Mouse (Mus musculus) adrenal gland, postnatal 14 days (tissue): Measurements from ENCODE around the gene Sec11a. TPM values are rescaled to one million over a fixed set of nuclear protein-coding genes. Genes with fewer than 3 reads are reported as not detected.

Source experiments
- DNase-seq: peaks from one replicate; pipeline ENCODE4 v3.0.0; 2021; ENCODE audit warnings: mixed read lengths
- total RNA-seq: library from RNA; stranded (reverse); gene quantifications from 2 replicates; pipeline ENCODE4 v1.2.3, GENCODE M21; 2021

Gene Sec11a
- total RNA-seq, 1 experiment from 2014 or later: 105 TPM

DNA sequence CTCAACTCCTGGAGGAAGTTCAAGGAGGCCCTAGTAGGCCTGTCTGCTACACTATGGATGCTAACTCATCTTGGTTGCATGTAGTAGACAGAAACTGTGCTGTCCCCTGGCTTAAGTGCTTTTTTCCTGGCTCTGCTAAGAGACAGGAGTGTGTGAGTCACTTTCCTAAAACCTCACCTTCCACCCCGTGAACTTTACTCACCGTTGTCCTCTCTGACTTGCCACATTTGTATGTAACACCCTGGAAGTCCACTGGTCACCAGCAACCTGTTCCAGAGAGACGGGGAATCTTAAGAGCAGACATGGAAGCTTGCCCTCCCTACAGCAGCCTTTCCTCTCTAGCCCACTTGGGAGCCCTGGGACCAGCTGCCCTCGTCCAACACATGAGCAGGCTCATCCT, 49.9 kb downstream of the Sec11a start:
- peak; percentile 27 for DNase-seq

- DNase-seq: no peak
Measured at GRCm38 (mm10) chr7:80897134-80897533, 50.4 kb downstream of the Sec11a start.

DNA sequence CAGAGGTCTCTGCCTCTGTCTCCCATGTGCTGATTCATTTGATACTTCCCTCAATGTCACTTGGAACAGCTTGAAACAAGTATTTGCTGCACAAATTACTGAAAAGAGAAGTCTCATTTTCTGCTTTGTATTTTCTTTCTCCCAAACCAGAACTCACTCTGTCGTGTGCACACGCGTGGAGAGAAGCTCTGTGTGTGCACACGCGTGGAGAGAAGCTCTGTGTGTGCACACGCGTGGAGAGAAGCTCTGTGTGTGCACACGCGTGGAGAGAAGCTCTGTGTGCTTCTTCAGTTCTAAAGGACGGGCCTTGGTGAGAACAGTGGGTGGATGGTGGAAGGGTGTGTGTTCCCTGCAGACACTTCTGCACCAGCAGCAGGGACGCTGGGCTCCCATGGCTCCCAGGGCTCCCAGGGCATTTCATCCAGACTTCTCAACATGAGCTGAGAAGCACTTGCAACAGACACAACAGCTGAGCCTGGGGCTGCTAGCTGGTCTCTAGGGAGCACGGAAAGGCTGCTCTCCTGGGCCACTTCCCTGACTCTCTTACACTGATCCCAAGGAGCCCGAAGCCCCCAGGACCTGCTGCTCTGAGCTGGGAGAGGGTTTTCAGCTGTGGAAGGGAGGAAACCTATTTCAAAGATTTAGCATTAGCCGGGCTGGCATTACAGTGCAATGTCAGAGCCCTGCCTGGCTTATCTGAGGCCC, 52.6 kb downstream of the Sec11a start:
- no peak for DNase-seq

DNA sequence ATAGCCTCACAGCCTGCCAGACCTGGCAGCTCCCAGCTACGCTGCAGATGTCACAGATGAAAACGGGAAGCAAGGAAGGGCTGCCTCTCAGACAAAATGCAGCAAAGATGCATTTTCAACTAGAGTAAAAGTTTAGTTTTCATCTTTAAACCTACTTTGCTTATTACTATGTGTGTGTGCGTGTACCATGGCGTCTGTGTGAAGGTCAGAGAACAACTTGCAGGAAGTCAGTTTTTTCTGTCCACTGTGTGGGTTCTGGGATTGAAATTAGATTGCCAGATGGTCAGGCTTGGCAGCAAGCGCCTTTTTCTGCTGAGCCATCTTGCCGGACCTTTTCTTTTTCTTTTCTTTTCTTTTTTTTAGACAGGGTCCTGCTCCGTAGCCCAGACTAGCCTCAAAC, 53.4 kb downstream of the Sec11a start:
- DNase-seq: no peak

DNA sequence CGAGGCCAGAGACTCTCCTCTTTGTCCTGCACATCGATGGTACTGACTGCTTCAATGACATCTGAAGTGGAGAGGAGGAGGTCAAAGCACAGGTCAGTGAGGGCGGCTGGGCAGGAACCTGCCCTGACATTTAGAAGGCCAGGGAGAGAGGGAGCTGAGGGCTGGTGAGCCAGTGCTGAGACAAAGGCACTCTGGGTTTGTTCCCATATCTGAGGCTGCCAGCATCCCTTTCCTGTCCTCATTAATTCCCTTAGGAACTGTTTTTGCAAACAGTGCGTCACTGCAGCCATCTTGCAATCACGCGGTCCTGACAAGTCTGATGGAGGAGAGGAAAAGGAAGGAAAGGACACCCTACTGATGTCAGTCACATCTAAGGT, 53.8 kb downstream of the Sec11a start:
- peak; percentile 56 for DNase-seq

- peak; percentile 50 for DNase-seq
Measured at GRCm38 (mm10) chr7:80893086-80893752, 54.4 kb downstream of the Sec11a start.

- peak; percentile 75 for DNase-seq
Measured at GRCm38 (mm10) chr7:80889841-80890241, 57.7 kb downstream of the Sec11a start.

DNA sequence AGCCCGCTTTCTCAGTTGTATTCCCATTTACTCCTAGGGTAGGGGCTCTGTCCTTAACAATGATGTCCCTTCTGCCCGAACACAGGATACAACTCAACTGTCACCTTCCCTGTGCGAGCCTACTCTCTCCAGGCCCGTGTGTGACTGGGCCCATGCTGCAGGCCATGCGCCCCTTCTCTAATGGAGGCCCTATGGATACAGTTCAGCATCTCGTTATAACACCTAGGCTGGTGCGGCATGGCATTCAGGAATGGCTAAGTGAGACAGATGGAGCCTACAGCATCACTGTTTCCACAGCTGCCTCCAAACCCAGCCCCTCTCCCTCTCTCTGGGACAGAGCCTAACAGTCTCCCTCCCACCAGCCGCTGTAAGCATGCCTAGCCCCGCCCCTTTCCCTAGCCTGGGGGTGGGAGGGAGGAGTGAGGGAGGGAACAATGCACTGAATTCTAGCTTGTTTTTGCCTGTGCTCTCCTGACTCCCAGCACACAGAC, 58.5 kb downstream of the Sec11a start:
- DNase-seq: peak; percentile 84

DNA sequence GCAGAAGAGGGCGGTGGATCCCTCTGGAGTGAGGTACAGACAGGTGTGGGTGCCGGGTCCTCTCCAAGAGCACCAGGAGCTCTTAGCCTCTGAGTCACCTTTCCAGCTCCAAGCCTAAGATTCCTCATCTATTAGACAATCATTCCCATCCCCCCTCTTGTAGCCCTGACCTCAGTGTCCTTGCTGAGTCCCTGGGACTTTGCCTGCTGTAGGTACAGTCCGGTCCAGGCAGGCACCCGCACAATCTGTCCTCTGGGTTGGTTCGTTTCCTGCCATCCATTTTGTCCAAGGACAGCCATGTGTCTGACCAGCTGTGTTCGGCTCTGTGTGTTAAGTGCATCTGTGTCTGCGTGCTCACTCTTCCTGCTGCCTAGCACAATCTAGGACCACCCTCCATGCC, 59.0 kb downstream of the Sec11a start:
- DNase-seq: peak; percentile 69

DNA sequence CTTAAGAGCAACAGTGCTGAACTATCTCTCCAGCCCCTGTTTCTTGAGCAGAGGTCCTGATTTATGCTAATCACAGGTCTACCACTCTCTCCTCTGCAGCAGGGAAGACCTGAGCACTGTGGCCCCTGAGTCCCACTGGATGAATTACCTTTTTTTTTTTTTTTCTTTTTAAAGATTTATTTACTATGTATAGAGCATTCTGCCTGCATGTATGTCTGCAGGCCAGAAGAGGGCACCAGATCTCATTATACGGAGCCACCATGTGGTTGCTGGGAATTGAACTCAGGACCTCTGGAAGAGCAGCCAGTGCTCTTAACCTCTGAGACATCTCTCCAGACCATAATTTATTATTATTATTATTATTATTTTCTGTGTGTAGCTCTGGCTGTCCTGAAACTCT, 61.9 kb downstream of the Sec11a start:
- peak; percentile 50 for DNase-seq

DNA sequence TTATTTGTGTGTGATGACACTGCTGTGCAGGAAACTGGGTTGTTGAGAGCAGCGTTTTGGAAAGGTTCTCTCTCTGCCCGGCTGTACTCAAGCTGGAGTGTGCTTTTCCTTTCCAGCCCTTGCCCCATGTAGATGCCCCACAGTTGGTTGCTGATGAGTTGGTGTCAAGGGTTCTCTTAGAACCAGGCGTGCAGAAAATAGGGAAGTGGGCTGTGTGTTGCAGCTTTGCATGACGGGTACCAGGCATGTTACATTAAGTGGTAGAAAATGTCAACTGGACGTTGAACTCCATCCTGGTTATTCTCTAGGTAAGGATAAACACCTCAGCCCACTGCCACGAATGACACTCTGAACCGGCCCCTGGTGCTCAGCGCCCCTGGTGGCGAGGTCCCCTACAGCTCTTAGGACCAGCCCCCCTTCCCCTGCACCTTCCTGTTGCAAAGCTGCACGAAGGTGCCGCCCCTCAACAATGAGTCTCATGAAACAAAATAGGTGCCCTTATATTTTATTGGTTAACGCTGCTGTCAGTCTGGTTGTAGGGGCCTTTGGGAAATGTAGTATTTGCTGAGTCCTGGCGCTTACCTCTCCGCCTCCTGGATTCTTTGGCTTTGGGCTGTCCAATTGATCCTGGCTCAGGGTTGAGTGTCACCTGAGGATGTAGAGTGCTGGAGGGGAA, 64.6 kb downstream of the Sec11a start:
- DNase-seq: peak; percentile 65

- no peak for DNase-seq
Measured at GRCm38 (mm10) chr7:80875727-80876126, 71.9 kb downstream of the Sec11a start.

DNA sequence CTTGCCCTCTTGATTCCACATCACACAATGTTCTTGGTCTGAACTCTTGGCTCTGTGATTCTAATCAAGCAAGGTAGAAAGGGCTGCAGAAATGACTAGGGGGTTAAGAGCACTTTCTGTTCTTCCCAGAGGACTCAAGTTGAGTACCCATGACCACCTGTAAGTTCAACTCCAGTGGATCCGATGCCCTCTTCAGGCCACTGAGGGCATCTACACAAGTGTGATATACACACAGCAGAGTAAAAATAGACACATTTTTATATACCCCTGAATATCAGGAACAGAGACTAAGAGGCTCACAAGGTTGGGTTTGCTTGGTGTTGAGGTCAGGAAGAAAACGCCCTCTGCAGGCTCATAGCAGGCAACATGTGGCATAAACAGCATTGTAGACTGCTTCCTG, 73.9 kb downstream of the Sec11a start:
- no peak for DNase-seq

GRCm38 (mm10) chr7:80873038-80873437, 74.5 kb downstream of the Sec11a start:
- DNase-seq: no peak

DNA sequence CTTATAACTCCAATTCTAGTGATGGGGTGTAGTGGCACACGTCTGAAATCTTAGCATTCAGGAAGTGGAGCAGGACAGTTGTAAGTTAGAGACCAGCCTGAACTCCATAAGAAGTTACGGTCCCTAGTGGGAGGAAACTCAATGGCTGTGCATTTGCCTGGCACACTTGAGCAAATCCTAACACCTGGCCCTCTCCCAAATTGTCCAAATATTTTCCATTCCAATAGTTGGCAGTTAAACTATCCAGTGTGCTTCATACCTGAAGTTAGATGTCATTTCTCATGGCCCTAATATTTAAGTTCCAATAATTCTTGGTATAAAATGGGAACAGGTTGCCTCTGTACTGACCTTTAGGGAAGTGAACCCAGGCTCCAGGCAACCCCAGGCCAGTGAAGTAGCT, 78.9 kb downstream of the Sec11a start:
- no peak for DNase-seq

DNA sequence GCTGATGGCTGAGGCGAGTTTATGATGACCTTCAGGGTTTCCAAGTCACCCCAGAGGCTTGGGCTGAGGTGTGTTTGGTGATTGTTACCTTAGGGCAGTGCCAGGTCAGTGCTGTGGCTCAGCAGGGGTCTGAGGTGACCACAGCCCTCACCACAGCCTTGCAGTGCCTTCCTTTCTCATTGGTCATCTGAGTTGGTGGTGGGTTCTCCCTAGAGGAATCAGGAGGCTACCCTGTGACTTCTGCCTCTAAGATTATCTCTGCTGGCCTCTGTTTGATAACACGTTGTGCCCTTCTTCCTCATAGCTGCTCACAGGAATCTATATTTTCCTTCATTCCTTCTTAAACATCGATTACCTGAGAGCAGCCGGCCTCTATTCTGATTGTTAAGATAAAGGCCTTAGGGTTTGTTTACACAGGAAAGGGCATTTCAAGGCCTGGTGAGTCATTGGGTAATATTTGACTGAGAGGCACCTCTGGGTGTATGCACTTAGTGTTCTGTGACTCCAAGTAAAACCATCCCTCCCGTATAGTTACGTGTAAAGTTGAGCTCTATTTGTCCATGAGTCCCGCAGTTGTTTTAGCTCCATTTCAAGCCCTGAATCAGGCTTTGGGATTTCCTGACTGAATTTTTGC, 80.9 kb downstream of the Sec11a start:
- no peak for DNase-seq

DNA sequence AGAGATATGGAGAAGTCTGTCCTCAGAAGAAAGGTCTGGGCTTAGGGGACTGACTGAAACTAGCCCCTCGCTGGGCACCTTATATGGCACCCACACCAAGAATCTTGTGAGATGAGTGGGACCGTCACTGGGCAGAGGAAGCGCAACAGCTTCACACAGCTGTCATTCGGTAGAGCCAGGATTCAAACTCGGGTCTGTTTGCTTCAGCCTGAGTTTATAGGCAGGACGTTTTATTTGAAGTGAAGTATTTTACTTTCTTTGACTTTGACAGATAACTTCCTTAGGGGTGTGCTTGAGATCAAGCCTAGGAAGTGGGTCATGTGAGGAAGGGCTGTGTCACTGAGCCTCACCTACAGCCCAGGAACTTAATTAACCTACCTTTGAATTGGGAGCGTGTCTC, 82.1 kb downstream of the Sec11a start:
- DNase-seq: no peak

- DNase-seq: peak; percentile 55
Measured at GRCm38 (mm10) chr7:80864831-80865230, 82.7 kb downstream of the Sec11a start.

GRCm38 (mm10) chr7:80864151-80864550, 83.4 kb downstream of the Sec11a start:
- DNase-seq: no peak

DNA sequence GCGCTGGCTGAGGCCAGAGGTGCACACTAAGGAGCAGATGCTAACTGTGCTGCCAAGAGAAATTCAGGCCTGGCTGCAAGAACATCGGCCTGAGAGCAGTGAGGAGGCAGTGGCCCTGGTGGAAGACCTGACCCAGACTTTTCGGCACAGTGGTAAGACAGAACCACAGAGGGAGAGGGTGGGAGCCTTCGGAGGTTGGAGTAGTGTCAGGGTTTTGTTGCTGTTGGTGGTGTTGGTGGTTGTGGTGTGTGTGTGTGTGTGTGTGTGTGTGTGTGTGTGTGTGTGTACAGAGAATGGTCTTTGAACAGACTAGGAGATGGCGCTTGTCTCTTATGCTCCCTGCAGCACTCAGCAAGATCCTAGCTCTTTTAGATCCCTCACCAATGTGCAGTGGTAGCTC, 84.1 kb downstream of the Sec11a start:
- DNase-seq: no peak

DNA sequence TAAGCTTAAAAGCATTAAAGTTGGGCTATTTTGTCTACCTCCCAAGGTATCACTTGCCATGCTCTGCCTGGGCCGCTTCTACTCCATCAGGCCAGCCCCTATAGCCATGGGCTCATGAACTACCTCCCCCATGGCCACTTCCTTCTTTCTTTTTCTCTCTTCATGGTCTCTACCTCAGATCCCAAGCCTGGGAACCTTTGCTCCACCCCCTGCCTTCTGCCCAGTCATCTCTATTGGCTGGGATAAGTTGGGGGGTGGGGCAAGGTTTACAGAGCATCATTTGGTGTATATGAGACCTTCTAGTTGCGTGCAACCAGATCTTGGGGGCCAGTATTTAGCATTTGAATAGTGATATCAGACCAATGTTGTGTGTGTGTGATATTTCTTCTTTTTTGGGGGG, 85.1 kb downstream of the Sec11a start:
- no peak for DNase-seq

- peak; percentile 93 for DNase-seq
Measured at GRCm38 (mm10) chr7:80860729-80861274, 86.8 kb downstream of the Sec11a start, which contains the start of gene Zscan2. Gene Zscan2, plus strand, starts transcription at chr7:80860920.

GRCm38 (mm10) chr7:80860227-80860626, 87.4 kb downstream of the Sec11a start:
- peak; percentile 72 for DNase-seq
